Mouse (Mus musculus): ENCODE results near the gene Emc9.
A peak's percentile ranks its signal among the peaks of the same experiment; 100 is the strongest.

DNA sequence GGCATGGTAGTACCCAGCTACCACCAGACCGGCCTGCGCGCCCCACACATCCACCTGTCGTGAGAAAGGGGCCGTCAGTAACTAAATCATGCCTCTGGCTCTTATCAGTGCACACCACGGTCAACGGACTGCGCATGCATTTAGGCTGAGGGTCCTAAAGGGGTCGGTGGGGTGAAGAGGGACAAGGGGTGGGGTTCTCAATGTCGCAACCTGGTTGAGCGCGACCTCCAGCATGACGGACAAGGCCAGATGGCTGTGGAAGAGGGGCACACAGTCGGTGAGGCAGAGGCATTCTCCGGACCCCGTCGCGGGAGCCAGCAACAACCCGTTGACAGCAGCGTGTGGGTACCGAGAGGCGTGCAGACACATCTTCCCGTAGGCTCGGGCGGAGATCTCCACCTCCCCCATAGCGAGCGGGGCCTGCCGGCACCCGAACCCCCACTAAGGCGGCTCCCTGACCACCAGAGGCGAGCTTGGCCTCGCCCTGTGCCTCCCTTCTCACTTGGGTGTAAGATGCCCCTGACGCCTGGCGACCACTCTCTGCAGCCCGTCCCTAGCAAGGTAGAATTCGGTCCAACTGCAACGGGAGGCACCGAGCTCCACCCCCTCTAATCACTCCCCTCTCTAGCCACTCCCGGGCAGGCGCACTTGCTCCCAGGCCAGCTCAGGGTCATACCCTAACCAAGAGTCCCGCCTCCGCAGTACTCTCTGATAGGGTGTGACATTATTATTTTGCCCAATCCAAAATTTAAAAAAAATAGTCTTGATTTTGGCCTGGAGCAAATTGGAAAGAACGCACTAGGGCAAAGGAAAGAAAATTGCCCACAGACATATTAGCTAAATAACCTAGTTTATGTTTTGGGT is at the start of gene Emc9:
- no peak for TF ChIP-seq CTCF (IDR thresholded peaks at IDR 0.05; ENCODE audit: control insufficient read depth, insufficient read depth, low read length)
- TF ChIP-seq POLR2A (IDR thresholded peaks at IDR 0.05; ENCODE audit: borderline replicate concordance, control insufficient read depth, low read depth, low read length): peak; percentile 58; the same call in 1 of the 2 replicates

All from bone marrow, adult 2 months (tissue).